Mouse (Mus musculus) limb, embryonic 10.5 days (tissue): ENCODE measurements around the gene Flt1. TPM values are rescaled to one million over a fixed set of nuclear protein-coding genes. Genes with fewer than 3 reads are reported as not detected.

ENCODE experiments used
- DNase-seq: peaks from one replicate; pipeline ENCODE4 v3.0.0-alpha.2; 2017; ENCODE audit warnings: low spot score
- H3K27ac ChIP-seq: fragments of 300-500 bp; sonication (generic); 2 replicates; pipeline ENCODE4 v1.5.1; 2016; ENCODE audit warnings: mild to moderate bottlenecking
- H3K27me3 ChIP-seq: fragments of 300-500 bp; sonication (generic); 2 replicates; pipeline ENCODE4 v1.6.1; 2016; ENCODE audit warnings: low read depth, mild to moderate bottlenecking; ENCODE audit not compliant: poor library complexity, severe bottlenecking
- H3K36me3 ChIP-seq: fragments of 300-500 bp; sonication (generic); 2 replicates; pipeline ENCODE4 v1.6.1; 2016; ENCODE audit warnings: mild to moderate bottlenecking, moderate library complexity
- H3K4me1 ChIP-seq: fragments of 300-500 bp; sonication (generic); 2 replicates; pipeline ENCODE4 v1.6.1; 2016
- H3K4me3 ChIP-seq: fragments of 300-500 bp; sonication (generic); 2 replicates; pipeline ENCODE4 v1.5.1; 2016; ENCODE audit warnings: mild to moderate bottlenecking, moderate library complexity
- H3K9me3 ChIP-seq: fragments of 300-500 bp; sonication (generic); replicated peaks from 2 replicates; pipeline ENCODE4 v1.6.1; 2016; ENCODE audit warnings: mild to moderate bottlenecking
- WGBS: fragments of 180-500 bp; shearing (Covaris S2); methylation state at CpG from one replicate; pipeline ENCODE4 v1.1.7; 2016; 5-methylcytosine and 5-hydroxymethylcytosine counted together
- polyA plus RNA-seq: library from polyadenylated mRNA; unstranded; fragments of >200 nt; fragmentation: Nextera tagmentation; extraction: Ambion mirVana; gene quantifications from 2 replicates; pipeline ENCODE4 v1.2.1, GENCODE M21; 2016

The Flt1 gene
- polyA plus RNA-seq = 11.8 and 12.1 TPM in 2 replicates

DNA sequence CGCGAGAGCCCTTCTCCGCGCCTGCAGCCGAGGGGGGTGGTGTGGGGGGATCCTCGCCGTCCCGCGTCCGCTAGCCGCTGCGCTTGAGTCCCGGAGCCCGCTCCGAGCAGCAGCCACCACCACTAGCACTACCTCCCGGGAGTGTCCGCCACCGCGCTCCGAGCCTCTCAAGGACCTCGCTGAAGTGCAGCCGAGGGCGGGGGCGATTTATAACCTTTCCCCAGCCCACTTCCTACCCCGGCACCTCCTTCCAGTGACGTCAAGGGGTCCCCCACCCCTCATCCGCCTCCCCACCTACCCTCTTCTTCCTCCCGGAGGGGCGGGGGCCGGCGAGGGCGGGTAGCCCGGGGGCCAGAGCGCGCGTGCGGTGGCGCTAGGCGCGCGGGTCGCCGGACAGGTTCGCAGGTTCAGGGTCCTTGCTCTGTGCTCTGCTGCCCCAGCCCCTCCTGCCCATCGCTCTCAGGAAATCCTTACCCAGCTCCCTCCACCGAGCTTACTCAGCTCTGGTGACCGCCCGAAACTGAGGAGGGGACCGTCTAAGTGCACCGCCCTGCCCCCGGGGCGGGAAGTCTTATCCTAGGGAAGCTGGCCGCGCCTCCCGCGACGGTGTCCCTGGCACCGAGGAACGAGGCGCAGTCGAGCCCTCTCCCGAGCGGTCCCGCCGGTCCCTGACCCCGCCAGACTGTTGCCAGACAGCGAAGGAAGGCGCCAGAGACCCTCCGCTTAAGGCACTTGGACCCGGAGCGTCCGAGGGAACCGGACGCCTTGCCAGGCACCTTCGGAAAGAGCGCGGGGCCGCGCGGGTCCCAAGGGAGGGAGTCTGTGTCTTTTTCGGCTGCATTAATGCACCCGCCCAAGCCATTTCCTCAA is at the start of gene Flt1:
Gene Flt1 (minus strand): TSS at position 181 of the 870 bp plus-strand sequence.
- Histone ChIP-seq H3K27ac (peak within 1 kb of the TSS; percentile 62), H3K36me3 (no peaks in the 10 kb centered on the region), H3K27me3 (peaks cover 100% of the 10 kb centered on the region), H3K9me3 (no peaks in the 10 kb centered on the region), H3K4me3 (peak within 1 kb of the TSS; percentile 56), H3K4me1 (peaks cover 22% of the 10 kb centered on the region)
- WGBS = under 1% methylated on average over 82 of the region's 82 CpGs
- DNase-seq = peak; percentile 68

GRCm38 (mm10) chr5:147775222-147775621 is 49.4 kb upstream of the Flt1 start:
- DNase-seq = no peak
- no peak overlapping the region for H3K27ac ChIP-seq
- H3K27me3 ChIP-seq = no peaks in the 10 kb centered on the region
- peaks cover 19% of the 10 kb centered on the region for H3K4me1 ChIP-seq
- no peaks in the 10 kb centered on the region for H3K9me3 ChIP-seq
- no peaks in the 10 kb centered on the region for H3K36me3 ChIP-seq
- WGBS = 89% methylated on average over 7 of the region's 7 CpGs
- H3K4me3 ChIP-seq = no peak overlapping the region

GRCm38 (mm10) chr5:147769918-147770317 is 44.1 kb upstream of the Flt1 start:
- Histone ChIP-seq H3K36me3 (no peaks in the 10 kb centered on the region), H3K4me3 (no peak overlapping the region), H3K27ac (no peak overlapping the region), H3K9me3 (no peaks in the 10 kb centered on the region), H3K4me1 (no peaks in the 10 kb centered on the region), H3K27me3 (no peaks in the 10 kb centered on the region)
- no peak for DNase-seq
- 70% methylated on average over 6 of the region's 6 CpGs for WGBS

DNA sequence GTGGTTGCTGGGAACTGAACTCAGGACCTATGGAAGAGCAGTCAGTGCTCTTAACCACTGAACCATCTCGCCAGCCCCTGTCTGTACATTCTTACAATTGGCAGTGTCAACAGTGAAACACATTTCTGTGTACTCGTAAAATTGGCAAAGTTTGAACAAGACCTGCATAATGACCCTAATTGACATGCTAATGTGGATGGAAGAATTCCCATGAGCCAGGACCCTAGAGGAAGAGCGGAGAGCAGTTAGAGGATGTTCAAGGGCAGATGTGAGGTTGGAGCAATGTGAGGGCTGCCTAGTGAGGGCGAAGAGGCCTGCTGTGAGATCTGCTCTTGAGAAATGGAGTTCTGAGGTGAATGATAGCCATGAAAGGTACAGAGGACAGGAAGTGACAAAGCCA is 38.2 kb upstream of the Flt1 start:
- Histone ChIP-seq H3K36me3 (no peaks in the 10 kb centered on the region), H3K9me3 (no peaks in the 10 kb centered on the region), H3K27me3 (peaks cover 7% of the 10 kb centered on the region; the same call in 1 of the 2 replicates), H3K4me3 (no peak overlapping the region), H3K4me1 (0 out of 2 replicates have a peak, but pooled peaks cover 4% of the 10 kb centered on the region), H3K27ac (no peak overlapping the region)
- no peak for DNase-seq
- 92% methylated on average over 4 of the region's 4 CpGs for WGBS

GRCm38 (mm10) chr5:147761984-147762383 is 36.2 kb upstream of the Flt1 start:
- peaks cover 7% of the 10 kb centered on the region; the same call in 1 of the 2 replicates for H3K27me3 ChIP-seq
- peaks cover 13% of the 10 kb centered on the region for H3K4me1 ChIP-seq
- no peak overlapping the region for H3K4me3 ChIP-seq
- 29% methylated on average over 8 of the region's 8 CpGs for whole genome bisulfite sequencing
- H3K9me3 ChIP-seq = no peaks in the 10 kb centered on the region
- DNase-seq = no peak
- no peaks in the 10 kb centered on the region for H3K36me3 ChIP-seq
- no peak overlapping the region for H3K27ac ChIP-seq

DNA sequence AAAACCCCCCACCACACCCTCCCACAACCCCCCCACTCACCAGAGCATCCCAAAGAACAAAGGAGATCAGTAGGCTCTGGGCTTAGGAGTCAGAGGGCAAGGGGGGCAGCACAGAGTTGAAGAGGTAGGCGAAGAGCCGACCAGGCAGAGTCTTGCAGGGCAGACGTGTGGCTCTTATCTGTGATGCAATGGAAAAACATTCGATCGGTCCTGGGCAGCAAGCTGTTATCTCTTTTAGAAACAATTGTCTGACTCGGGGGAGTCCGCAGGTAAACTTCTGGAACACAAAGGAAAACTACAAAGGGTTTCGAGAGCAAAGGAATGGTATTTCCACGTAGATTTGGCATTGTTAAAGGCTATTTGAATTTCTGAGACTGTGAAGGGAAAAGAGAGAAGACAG is 35.5 kb upstream of the Flt1 start:
- H3K4me1 ChIP-seq = peaks cover 13% of the 10 kb centered on the region
- no peak for DNase-seq
- no peaks in the 10 kb centered on the region for H3K9me3 ChIP-seq
- no peak overlapping the region for H3K27ac ChIP-seq
- peaks cover 7% of the 10 kb centered on the region; the same call in 1 of the 2 replicates for H3K27me3 ChIP-seq
- H3K4me3 ChIP-seq = no peak overlapping the region
- 11% methylated on average over 9 of the region's 9 CpGs for WGBS
- H3K36me3 ChIP-seq = no peaks in the 10 kb centered on the region

- Histone ChIP-seq H3K36me3 (no peaks in the 10 kb centered on the region), H3K4me3 (0 out of 2 replicates have a peak overlapping the region, but pooled peaks have one; percentile 1), H3K27ac (no peak overlapping the region), H3K9me3 (no peaks in the 10 kb centered on the region), H3K4me1 (peaks cover 13% of the 10 kb centered on the region), H3K27me3 (peaks cover 20% of the 10 kb centered on the region)
- WGBS = 79% methylated on average over 9 of the region's 9 CpGs
- no peak for DNase-seq
Measured at GRCm38 (mm10) chr5:147758640-147759319, 33.0 kb upstream of the Flt1 start.

DNA sequence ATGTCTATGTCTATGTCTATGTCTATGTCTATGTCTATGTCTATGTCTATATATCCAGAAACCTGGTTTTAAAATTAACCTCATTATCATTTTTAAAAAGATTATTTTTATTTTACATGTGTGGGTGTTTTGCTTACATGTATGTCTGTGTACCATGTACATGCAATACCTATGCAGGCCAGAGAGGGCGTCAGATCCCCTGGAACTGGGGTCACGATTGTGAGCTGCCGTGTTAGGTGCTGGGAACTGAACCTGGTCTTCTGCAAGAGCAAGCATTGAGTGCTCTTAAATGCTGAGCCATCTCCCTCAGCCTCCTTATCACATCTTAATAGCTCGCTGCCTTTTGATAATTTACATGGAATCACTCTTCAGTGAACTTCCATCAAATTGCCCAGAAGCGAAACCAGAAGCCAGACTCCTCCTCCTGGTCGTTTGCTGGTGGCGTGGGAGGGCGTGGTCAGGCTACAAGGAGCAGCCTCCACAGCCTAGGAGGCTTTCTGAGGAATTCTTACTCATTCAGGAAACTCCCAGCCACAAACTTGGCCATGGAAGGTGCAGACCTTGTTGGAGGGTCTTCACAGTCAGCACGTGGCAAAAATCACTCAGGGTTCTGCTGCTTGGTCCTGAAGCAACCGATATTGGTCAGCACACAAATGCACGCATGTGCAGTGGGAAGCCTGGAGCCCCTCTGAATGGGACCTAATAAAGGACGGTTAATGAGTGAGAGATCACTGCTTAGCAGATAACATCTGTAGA is 32.2 kb upstream of the Flt1 start:
- Histone ChIP-seq H3K27me3 (peaks cover 27% of the 10 kb centered on the region), H3K4me3 (0 out of 2 replicates have a peak overlapping the region, but pooled peaks have one; percentile 1), H3K9me3 (no peaks in the 10 kb centered on the region), H3K4me1 (peaks cover 16% of the 10 kb centered on the region), H3K36me3 (no peaks in the 10 kb centered on the region), H3K27ac (no peak overlapping the region)
- no peak for DNase-seq
- 63% methylated on average over 12 of the region's 12 CpGs for WGBS

DNA sequence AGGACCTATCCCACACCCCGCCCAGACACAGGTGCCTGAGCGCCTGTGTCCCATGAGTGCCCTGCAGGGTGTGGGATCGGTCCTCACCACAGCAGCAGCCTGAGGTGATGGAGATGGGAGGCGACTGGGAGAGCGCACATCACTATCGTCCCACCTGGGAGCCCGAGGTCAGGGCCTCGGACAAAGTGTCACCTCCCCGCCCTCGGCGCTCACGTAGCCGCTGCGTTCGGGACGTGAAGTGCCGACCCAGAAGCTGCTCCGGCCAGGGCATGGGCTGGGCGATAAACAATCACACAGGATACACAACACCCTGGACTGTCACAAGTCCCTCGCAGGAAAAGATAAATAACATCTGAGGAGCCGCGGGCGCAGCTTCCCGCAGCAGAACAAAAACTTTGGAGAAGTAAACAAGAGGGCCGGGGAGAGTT is 27.1 kb upstream of the Flt1 start:
- DNase-seq = peak; percentile 41
- Histone ChIP-seq H3K9me3 (no peaks in the 10 kb centered on the region), H3K27me3 (peaks cover 69% of the 10 kb centered on the region), H3K36me3 (no peaks in the 10 kb centered on the region), H3K4me1 (peaks cover 42% of the 10 kb centered on the region), H3K4me3 (peak overlapping the region; percentile 36), H3K27ac (no peak overlapping the region)
- 1% methylated on average over 25 of the region's 25 CpGs for WGBS

DNA sequence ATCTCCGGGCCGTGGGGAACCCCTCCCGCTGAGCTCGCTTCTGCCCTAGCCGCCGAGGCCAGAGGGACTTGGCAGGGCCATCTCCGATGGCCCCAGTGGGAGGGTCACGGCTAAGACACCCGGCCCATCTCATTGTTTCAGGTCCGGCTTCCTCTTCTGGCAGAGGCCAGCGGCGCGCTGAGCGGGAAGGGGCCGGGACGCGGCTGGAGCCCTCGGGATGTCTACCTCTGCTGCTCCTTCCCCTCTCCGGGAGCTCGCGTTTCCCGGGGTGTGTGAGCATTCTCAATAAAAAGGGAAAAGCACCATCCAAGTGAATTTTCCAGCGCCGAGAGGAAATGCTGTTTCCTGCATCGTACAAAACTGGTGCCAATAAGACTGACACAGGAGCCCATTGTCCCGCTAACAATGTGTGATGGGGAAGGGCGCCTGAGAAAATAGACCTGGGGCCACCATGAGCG is 25.9 kb upstream of the Flt1 start:
- no peaks in the 10 kb centered on the region for H3K36me3 ChIP-seq
- 0% methylated on average over 28 of the region's 28 CpGs for WGBS
- H3K4me1 ChIP-seq = peaks cover 44% of the 10 kb centered on the region
- peak overlapping the region; percentile 50 for H3K4me3 ChIP-seq
- peaks cover 71% of the 10 kb centered on the region for H3K27me3 ChIP-seq
- H3K9me3 ChIP-seq = no peaks in the 10 kb centered on the region
- peak overlapping the region; percentile 72 for H3K27ac ChIP-seq
- DNase-seq = peak; percentile 69

GRCm38 (mm10) chr5:147749972-147750371 is 24.2 kb upstream of the Flt1 start:
- H3K36me3 ChIP-seq = no peaks in the 10 kb centered on the region
- WGBS = 5% methylated on average over 5 of the region's 5 CpGs
- H3K27ac ChIP-seq = no peak overlapping the region
- peaks cover 44% of the 10 kb centered on the region for H3K4me1 ChIP-seq
- no peaks in the 10 kb centered on the region for H3K9me3 ChIP-seq
- H3K27me3 ChIP-seq = peaks cover 78% of the 10 kb centered on the region
- no peak overlapping the region for H3K4me3 ChIP-seq
- peak; percentile 31 for DNase-seq

DNA sequence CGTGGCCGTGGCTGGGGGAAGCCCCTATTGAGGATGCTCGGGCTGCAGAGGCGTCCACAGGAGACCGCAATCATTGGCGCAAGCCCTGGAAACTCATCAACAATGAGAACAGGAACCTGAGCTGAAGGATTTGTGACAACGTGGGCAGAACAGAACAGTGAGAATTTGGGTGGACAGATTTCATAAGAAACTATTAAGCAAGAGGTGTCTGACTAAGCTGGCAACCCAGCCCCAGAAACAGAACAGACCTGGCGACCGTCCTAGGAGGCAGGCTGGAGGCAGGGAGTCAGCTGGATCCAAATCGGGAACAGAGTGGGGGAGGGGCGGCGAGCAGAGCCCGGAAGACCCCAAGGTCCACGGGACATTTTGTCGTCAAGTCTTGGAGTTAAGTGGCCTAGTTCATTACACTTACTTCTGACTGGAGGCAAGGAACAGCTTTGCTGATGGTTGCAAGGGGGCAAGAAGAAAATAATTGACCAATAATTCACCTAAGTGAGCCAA is 22.3 kb upstream of the Flt1 start:
- peaks cover 42% of the 10 kb centered on the region for H3K4me1 ChIP-seq
- no peaks in the 10 kb centered on the region for H3K9me3 ChIP-seq
- peak; percentile 72 for DNase-seq
- peaks cover 60% of the 10 kb centered on the region for H3K27me3 ChIP-seq
- H3K27ac ChIP-seq = no peak overlapping the region
- WGBS = 2% methylated on average over 15 of the region's 15 CpGs
- no peaks in the 10 kb centered on the region for H3K36me3 ChIP-seq
- peak overlapping the region; percentile 38 for H3K4me3 ChIP-seq
